Comparison of ENCODE assay signal across 13 mouse cellular contexts in genomic region chr14:113469072-113469471, GRCm38 (mm10).
DNase-seq lines count a peak whose midpoint lies in the region; ATAC-seq and TF ChIP-seq lines count a peak whose summit lies in the region.
"Had no signal": no experiment of that assay in that cellular context is flagged by ENCODE, and none has a peak within 500 bp of the region (broad histone marks: within the 10 kb centered on the region; RNA-seq: fewer than 3 reads in every experiment).

No protein-coding gene starts in this region.

- peak; percentile 59; the same call in 1 of the 2 replicates for ATAC-seq in hindbrain, embryonic 14.5 days (ENCODE audit: low FRiP score)
- no peak for ATAC-seq in erythroblast, adult 5-6 weeks (replicated peaks; ENCODE audit: low FRiP score, poor library complexity, severe bottlenecking)

- no peak for TF ChIP-seq EP300 in MEL (IDR thresholded peaks at IDR 0.05; ENCODE audit: low read depth in 1 of 2, low read length in 2 of 2)

- peak; percentile 15 to 33 for DNase-seq in layer of hippocampus, adult 8-10 months (ENCODE audit: low spot score in 2 of 2)
- no peak for DNase-seq in layer of hippocampus, postnatal 10 days (ENCODE audit: low spot score in 2 of 2)
- DNase-seq in A20 (ENCODE audit: low read depth, low spot score) (peak; percentile 49), MEL (ENCODE audit: low read depth, low spot score) (peak; percentile 13)
- DNase-seq in hindbrain, embryonic 14.5 days (ENCODE audit: low spot score) = peak; percentile 44
- no peak for DNase-seq in thymus, postnatal 25 days
- DNase-seq in cerebellum, postnatal 14 days = no peak
- DNase-seq: cerebellum, postnatal 36 days; kidney, adult 9 months; lung, postnatal 10 days had no signal

- H3K27ac ChIP-seq in MEL (ENCODE audit: control insufficient read depth, low read depth, low read length) = no peak overlapping the region
- H3K27ac ChIP-seq in hindbrain, embryonic 14.5 days = no peak overlapping the region

- TF ChIP-seq POLR2A in MEL (IDR thresholded peaks at IDR 0.05; ENCODE audit: control insufficient read depth in 1 of 2, insufficient read depth in 1 of 2, low read depth in 1 of 2, low read length in 2 of 2, poor library complexity in 1 of 2) = no peak

- H3K79me2 ChIP-seq in MEL (ENCODE audit: control insufficient read depth, insufficient read depth, low read length, poor library complexity) = no peaks in the 10 kb centered on the region

- WGBS in hindbrain, embryonic 14.5 days = 31% methylated on average over 5 of the region's 5 CpGs

- H3K9ac ChIP-seq in MEL (ENCODE audit: control insufficient read depth, low read depth, low read length, poor library complexity, severe bottlenecking) = peak overlapping the region; percentile 25; the same call in 1 of the 2 replicates
- no peak overlapping the region for H3K9ac ChIP-seq in hindbrain, embryonic 14.5 days

- no peaks in the 10 kb centered on the region for H3K9me3 ChIP-seq in MEL (replicated peaks; ENCODE audit: insufficient read depth, low read length)
- H3K9me3 ChIP-seq in hindbrain, embryonic 14.5 days (ENCODE audit: control insufficient read depth, low read length) = no peaks in the 10 kb centered on the region

- no peak for TF ChIP-seq CTCF in MEL (IDR thresholded peaks at IDR 0.05 in 2 of 3, conservative IDR thresholded peaks at IDR 0.05 in 1 of 3; ENCODE audit: control insufficient read depth in 1 of 3, insufficient read depth in 1 of 3, low read depth in 2 of 3, low read length in 3 of 3, poor library complexity in 1 of 3, severe bottlenecking in 1 of 3)

- H3K4me1 ChIP-seq in MEL (ENCODE audit: control insufficient read depth in 1 of 2, insufficient read depth in 2 of 2, low read length in 2 of 2) = peaks cover 0 to 5% of the 10 kb centered on the region in 2 experiments; a peak in 1 of 4 replicates
- no peaks in the 10 kb centered on the region for H3K4me1 ChIP-seq in hindbrain, embryonic 14.5 days (replicated peaks; ENCODE audit: control insufficient read depth, insufficient read depth, low read length)

- peak overlapping the region in 1 of 2 experiments; percentile 94; a peak in 3 of 4 replicates for H3K4me3 ChIP-seq in MEL (ENCODE audit: control insufficient read depth in 1 of 2, insufficient read depth in 1 of 2, low read depth in 2 of 2, low read length in 2 of 2)
- H3K4me3 ChIP-seq in hindbrain, embryonic 14.5 days (replicated peaks; ENCODE audit: low read length) = no peak overlapping the region
- H3K4me3 ChIP-seq: erythroblast, embryonic 14.5 days had no signal

- TF ChIP-seq RAD21 in MEL (IDR thresholded peaks at IDR 0.05; ENCODE audit: low read depth, low read length) = no peak

- no peaks in the 10 kb centered on the region for H3K27me3 ChIP-seq in MEL (ENCODE audit: control insufficient read depth in 1 of 2, insufficient read depth in 2 of 2, low read length in 2 of 2)
- no peaks in the 10 kb centered on the region for H3K27me3 ChIP-seq in hindbrain, embryonic 14.5 days (ENCODE audit: control insufficient read depth, insufficient read depth, low read length)

- no peak overlapping the region for H3K4me2 ChIP-seq in hindbrain, embryonic 14.5 days (replicated peaks)
- H3K4me2 ChIP-seq: liver, embryonic 11.5 days had no signal

- H3K36me3 ChIP-seq in MEL (ENCODE audit: control insufficient read depth in 1 of 2, insufficient read depth in 2 of 2, low read length in 2 of 2) = peaks cover 0 to 2% of the 10 kb centered on the region in 2 experiments; a peak in 2 of 4 replicates
- no peaks in the 10 kb centered on the region for H3K36me3 ChIP-seq in hindbrain, embryonic 14.5 days (replicated peaks; ENCODE audit: control insufficient read depth, insufficient read depth)

TF ChIP-seq in MEL, 35 proteins besides CTCF, POLR2A, EP300 and RAD21:
- TF ChIP-seq ETS1 (IDR thresholded peaks at IDR 0.05; ENCODE audit: low read depth, low read length) (no peak), E2F4 (IDR thresholded peaks at IDR 0.05; ENCODE audit: borderline replicate concordance, low read depth, low read length) (no peak), GABPA (IDR thresholded peaks at IDR 0.05; ENCODE audit: low read depth, low read length) (no peak), GATA1 (IDR thresholded peaks at IDR 0.05; ENCODE audit: low read depth, low read length) (no peak), MAZ (IDR thresholded peaks at IDR 0.05; ENCODE audit: low read depth, low read length) (no peak), BHLHE40 (IDR thresholded peaks at IDR 0.05; ENCODE audit: borderline replicate concordance, low read depth, low read length) (no peak), ZMIZ1 (IDR thresholded peaks at IDR 0.05; ENCODE audit: low read depth, low read length) (no peak), MXI1 (IDR thresholded peaks at IDR 0.05; ENCODE audit: low read depth, low read length) (no peak), CHD2 (IDR thresholded peaks at IDR 0.05; ENCODE audit: low read length) (no peak)

Comparison
In these comparisons a context has a peak if more than half of its experiments do, and no peak if none do; other contexts are left out.
1. DNase-seq: peak in layer of hippocampus, adult 8-10 months (2 of 2), A20 (single experiment), MEL (single experiment) and hindbrain, embryonic 14.5 days (single experiment); none in layer of hippocampus, postnatal 10 days (0 of 2), thymus, postnatal 25 days (single experiment) and cerebellum, postnatal 14 days (0 of 2).